Mouse (Mus musculus) c-Kit-negative CD71-positive TER-119-positive erythroid progenitor cells, embryonic 14.5 days (primary cell): Measurements from ENCODE around the gene Spem2.

Source experiments
- DNase-seq: peaks from one replicate; pipeline ENCODE4 v3.0.0-alpha.2; 2013; ENCODE audit warnings: low read depth, low spot score

Spem2 gene

DNA sequence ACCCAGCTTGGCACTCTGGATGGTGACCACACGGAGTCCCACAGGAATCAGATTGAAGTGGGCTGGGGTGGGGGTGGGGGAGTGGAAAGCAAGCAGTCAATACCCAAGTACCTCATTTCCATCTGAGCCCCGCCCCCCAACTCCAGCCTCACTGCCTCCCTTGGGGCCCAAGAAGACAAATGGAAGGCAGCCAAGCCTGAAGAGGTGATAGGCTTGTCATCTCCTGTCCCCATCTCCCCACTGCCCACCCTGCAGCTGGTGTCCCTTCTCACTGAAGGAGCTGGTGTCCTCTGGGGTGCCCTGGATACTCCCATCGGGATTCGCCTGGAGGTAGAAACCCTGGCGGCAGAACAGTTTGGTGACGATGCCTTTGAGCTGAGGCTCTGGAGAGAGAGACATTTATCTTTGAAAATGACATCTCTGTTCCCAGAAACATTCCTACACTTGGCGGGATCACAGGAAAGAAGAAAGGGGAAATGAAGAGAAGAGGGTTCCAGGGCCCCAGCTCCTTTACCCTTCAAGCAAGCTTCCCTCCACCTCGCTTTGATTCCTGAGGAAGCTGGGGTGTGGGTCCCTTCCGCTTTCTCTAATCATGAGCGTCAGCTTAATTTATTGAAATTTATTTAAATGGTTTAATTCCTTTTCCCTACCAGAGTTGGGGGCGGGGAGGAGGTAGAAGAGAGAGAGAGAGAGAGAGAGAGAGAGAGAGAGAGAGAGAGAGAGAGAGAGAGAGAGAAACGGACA lies 18.7 kb downstream of the Spem2 start:
- DNase-seq: no peak

DNA sequence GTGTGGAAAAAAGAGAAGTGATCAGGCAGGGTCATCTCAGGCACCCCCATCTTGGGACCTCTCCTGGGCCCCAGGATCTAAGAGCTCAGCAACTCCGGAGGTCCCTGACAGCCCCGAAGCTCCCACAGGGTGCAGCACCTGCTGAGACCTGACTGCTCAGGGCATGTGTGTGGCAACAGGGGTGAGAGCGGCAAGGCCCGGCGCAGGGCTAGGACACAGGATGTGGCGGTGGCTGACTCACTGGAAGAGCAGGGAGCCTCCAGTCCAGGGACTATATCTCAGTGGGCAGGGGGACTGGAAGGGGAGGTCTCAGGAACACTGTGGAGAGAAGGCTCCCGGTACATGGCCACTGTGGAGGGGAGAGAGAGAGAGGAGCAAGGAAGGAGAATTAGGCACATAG lies 20.3 kb downstream of the Spem2 start:
- DNase-seq: no peak

DNA sequence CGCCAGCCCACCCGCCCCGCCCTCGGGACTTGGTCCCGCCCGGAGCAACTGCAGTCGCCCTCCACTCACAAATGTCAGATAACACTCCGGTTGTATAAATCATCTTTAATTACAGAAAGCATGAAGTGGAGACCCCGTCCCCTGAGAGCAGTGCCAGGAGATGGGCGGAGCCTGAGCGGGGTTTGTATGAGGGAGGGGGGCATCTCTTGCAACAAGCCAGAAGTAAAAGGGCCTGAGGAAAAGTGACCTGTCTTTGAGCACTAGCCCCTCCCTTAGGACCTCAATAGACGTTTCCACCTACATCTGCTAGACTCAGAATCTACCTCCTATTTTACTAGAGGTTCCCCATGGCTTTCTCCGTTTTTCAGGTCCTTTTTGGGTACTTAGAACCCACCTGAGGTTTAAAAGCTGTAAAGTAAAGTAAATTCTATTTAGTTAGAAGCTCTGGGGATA lies 22.3 kb downstream of the Spem2 start:
- DNase-seq: no peak

DNA sequence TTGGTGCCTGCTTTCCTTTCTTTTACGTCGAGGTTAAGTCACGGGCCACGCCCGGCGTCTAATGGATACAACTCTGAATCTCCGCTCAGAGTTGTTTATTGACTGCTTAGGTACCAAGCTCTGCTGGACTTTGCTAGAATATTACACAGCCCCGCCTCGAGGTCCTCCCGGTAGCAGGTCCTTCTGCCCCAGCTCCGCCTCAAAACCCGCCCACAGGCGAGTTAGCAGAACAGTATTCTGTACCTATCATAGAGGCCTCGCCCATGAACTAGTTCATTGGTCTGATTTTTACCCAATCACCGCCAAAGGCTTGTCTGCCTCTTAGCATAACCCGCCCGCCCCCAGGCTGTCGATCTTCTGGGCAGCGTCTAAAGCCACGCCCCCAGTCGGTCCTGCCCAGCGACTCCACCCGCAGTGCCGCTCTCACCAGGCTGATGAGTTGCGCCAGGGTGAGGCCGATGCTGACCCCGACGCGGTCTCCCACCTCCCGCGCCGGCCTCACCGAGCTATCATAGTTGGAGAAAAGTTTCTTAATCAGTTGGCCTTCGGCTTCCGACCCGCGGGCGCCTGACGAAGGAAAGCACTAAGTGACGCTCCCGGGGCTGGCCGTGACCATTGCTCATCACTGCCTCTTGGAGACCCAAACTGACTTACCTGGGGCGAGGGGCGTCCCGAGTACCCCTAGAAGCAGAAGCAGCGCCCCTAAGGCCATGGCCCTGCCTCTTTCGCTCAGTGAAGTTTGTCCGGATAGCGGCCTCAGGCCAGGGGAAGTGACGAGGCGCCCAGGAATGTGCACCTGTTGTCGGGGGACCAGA lies 22.9 kb downstream of the Spem2 start, which contains the start of gene Chrnb1:
Chrnb1 (minus strand) TSS at position 776 of the 815 bp plus-strand sequence.
- DNase-seq: peak; percentile 94

DNA sequence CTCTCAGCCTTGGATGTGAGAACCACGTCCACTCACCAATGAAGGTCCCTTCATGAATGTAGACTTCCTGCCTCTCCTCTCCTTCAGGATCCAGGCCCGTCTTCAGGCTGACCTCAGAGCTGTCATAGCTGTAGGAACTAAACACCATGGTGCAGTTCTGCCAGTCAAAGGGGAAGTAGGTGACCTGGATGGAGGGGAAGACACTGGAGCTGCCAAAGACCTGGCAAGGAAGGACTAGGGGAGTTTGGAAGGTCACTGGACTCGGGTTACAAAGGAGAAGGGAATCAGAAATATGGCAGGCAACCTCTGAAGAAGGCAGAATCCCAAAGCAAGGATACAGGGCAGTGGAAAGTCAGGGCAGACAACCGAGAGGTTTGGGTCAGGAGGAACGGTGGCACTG lies 24.8 kb downstream of the Spem2 start:
- no peak for DNase-seq

DNA sequence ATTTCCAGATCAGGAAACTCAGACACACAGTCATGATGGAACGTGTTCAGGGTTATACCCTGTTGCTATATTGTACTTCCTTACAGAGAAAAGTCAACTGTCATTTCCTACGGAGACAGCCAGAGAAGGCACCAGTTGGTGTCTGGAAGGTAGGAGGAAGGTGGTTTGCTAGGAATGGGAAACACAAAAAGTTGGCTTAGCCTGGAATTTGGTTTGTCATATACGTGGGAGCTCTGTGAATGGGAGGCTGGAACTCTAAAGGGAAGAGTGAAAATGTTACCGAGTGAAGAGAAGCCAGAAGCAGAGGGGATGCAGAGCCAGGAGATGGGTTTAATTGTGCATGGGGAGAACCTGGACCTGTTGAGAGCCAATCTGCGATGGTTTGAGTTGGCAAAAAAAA lies 26.8 kb downstream of the Spem2 start:
- DNase-seq: no peak

DNA sequence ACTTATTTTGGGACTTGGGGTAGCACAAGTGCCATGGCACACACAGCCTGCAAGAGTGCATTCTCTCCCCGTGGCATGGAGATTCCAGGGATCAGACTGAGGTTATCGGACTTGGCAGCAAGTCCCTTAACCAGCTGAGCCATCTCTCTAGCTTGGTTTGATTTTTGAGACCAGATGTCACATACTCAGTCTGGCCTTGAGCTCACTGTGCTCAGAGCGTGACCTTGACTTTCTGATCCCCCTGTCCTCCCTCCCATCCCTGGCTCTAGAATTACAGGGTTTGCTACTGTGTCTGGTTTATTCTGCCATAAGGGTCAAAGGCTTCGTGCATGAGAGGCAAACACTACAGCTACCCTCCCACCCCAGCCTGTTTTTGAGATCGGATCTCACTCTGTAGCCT lies 28.8 kb downstream of the Spem2 start:
- DNase-seq: no peak

DNA sequence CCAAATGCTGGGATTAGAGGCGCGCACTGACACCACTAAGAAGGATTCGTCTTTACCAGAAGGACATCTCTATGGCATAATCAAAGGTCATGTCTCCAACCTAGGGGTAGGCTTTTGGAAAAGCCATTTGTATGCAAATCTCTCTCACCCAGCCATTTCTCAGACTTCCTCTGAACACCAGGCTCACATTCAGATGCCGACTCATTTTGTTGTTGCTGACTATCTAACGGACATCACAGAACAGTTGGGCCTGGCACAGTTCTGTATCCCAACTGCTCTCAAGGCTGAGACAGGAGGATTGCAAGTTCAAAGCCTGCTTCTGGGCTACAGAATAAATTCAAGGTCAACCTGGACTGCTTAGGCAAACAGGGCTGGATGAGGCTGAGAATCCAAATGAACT lies 31.0 kb downstream of the Spem2 start:
- DNase-seq: no peak

DNA sequence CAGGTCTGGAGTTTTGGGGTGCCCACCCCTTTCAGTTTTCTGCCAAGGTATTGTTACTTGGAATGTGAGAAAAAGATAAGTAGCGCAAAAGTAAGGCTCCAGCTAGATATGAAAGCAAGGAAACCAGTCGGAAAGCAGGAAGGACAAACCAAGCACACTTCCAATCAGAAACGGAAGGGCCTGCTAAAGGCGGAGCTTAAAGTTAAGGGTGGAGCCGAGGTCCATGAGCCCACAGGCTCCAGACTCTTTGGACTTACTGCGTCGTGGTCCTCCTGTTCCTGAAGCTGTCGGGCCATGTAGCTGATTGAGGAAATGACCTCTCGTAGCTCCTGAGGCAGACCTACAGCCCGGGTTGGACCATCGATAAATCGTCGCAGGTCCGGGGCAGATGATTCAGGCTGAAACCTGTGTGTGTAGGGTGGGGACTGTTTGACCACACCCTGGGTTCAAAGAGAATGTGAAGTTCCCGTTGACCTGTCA lies 33.4 kb downstream of the Spem2 start:
- DNase-seq: peak; percentile 56

DNA sequence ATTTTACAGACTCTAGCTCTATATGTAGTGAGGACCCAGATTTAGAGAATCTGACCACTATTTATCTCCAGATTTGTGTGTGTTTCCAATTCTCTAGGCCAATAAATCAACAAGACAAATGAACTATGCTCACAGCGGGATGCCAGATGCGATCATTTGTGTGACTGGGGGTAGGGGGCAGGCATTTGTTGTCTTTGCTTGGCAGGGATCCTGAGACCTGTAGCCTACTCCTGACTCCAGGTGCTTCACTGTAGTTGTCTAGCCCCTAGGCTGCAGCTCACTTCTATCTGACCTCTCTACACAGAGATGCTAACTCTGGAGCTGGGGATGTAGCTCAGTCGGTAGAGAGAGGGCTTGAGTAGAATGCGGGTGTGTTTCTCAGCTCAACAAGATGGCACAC lies 36.4 kb downstream of the Spem2 start:
- no peak for DNase-seq

DNA sequence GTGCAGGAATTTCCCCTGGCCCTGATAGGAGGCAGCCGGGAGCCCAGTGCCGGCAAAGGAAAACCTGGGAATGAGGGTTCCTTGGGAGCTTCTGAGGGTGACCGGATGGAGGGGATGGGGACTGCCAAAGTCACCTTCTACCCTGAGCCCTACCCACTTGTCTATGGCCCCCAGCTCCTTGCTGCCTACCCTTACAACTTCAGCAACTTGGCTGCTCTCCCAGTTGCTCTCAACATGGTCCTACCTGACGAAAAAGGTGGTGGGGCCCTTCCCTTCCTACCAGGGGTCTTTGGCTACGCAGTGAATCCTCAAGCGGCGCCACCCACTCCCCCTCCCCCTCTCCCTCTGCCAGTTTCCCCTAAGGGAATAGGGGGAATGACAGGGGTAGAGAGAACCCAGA lies 39.3 kb downstream of the Spem2 start:
- no peak for DNase-seq

DNA sequence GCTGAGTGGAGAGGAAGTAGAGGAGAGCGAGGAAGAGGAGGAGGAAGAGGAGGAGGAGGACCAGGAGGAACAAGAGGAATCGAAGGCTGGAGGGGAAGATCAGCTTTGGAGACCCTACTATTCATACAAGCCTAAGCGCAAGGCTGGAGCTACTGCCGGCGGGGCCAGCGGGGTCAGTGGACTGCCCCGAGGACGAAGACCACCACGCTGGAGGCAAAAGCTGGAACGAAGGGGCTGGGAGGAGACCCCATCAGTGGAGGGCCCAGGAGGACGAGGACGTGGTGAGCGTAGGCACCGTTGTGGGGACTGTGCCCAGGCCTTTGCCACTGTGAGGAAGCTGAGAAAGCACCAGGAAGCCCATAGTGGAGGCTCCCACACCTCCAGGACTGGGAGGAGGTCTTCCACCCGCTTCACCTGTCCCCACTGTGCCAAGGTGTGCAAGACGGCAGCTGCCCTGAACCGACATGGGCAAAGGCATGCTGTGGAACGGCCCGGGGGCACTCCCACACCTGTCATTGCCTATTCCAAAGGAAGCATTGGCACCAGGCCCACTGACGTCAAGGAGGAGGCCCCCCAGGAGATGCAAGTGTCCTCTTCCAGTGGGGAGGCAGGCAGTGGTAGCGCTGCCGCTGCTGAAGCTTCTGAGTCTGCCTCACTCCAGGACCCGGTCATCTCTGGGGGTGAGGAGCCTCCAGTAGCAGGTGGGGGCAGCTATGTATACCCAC lies 39.8 kb downstream of the Spem2 start:
- DNase-seq: no peak

DNA sequence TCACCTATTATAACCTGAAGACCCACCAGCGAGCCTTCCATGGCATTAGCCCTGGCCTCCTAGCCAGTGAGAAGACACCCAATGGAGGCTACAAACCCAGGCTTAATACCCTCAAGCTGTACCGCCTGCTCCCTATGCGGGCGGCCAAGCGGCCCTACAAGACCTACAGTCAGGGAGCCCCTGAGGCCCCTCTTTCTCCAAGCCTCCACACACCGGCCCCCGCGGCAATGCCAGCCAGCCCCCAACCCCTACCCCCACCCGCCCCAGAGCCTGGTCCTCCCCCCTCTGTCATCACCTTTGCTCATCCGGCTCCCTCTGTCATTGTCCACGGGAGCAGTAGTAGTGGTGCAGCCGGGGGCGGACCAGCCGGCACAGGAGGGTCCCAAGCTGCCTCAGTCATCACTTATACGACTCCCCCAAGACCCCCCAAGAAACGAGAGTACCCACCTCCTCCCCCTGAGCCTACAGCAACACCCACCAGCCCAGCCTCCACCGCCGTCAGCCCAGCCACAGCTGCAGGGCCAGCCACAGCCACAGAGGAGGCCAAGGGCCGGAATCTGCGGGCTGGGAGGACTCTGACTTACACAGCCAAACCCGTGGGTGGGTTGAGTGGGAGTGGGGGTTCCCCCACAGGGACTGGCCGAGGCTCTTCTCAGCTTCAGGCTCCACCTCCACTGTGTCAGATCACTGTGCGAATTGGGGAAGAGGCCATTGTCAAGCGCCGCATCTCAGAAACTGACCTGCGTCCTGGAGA lies 40.6 kb downstream of the Spem2 start:
- no peak for DNase-seq

DNA sequence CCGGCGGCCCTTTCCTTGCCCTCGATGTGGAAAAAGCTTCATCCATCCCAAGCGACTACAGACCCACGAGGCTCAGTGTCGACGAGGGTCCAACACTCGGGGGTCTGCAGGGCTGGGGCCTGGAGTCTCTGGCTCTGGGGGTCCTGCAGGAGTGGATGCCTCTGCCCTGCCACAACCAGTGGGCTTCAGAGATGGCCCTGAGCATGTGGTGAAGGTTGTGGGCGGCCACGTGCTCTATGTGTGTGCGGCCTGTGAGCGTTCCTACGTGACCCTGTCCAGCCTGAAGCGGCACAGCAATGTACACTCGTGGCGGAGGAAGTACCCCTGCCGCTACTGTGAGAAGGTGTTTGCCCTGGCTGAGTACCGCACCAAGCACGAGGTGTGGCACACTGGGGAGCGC lies 41.8 kb downstream of the Spem2 start:
- DNase-seq: no peak

DNA sequence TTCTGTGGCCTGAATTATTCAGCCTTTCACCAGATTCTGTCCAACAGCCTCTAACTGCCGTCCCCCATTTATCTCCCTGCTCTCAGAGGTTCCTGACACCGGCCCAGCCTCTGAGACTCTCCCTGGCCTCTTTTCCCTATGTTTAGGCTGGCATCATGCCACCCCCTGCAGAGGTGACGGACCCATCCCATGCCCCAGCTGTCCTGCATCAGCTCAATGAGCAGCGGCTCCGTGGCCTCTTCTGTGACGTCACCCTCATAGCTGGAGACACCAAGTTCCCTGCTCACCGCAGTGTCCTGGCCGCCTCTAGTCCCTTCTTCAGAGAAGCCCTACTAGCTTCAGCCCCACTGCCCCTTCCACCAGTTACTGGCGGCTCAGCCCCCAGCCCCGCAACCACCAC lies 42.5 kb downstream of the Spem2 start:
- no peak for DNase-seq

DNA sequence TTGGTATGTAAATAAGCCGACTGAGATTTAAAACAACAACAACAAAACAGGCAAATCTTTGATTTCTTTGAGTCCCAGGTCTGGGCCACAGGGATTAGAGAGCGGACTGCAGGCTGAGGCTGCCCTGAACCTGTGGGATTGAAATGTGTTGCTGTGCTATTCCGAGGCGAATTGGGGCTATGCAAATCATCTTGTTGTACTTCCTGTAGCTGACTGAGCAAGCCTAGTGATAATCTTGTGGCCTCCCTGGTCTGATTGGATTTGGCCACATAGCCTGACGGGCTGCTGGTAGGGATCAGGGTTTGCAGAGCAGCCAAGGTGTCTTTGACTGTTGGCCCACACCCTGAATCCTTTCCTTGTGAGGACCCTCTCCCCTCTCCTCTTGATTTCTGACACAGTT lies 43.3 kb downstream of the Spem2 start:
- no peak for DNase-seq

DNA sequence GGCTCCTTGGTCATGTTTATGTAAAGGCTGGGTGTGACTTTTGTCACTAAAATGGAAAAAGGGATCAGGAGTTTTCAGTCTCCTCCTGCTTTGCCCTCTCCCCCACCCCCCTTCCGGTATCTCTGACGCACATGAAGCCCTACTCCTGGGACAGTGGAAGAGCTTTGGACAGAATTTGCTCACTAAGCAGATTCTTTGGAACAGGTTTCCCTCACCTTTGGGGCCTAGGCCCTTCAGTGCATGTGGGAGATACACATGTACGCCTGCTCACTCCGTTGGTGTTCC lies 50.7 kb downstream of the Spem2 start:
- no peak for DNase-seq

DNA sequence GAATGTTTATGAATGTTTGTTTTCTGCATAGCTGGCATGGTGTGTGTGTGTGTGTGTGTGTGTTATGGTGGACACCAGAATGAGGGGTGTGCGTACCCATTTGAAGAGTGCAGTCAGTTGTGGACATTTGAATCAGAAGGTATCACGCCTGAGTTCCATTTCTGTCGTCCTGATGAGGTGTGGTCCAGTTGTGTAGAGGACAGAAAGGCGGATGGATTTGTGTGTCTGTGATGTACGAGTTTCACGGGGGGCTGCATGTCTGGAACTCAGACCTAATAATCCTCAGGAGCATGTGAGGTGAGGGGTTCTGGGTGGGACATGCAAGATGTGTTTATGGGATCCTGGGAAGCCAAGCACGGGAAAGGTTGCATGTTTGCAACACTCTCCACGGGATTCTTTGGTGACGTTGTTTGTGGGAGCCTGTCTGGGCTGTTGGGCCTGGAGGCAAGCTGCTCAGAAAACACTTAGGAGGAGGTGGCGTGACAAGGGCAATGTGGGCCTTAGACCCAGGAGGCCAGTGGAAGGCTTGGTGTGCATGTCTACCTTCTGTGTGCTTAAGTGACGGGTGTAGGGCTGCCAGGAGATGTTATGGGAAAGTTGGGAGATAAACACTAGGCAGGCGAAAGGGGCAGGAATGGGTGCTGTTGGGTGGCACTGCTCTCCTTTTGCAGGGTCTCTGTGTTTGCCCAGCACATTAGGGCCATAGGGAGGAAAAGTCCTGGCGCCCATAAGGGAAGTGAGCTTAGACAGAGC lies 51.2 kb downstream of the Spem2 start:
- DNase-seq: no peak
